Mouse (Mus musculus): ENCODE results near the gene Neurl4.
"Not testable (repeated sequence)": the region's sequence is repeated elsewhere in the genome, so short reads cannot be mapped to it uniquely, and the experiment has no call there.

Neurl4 gene

DNA sequence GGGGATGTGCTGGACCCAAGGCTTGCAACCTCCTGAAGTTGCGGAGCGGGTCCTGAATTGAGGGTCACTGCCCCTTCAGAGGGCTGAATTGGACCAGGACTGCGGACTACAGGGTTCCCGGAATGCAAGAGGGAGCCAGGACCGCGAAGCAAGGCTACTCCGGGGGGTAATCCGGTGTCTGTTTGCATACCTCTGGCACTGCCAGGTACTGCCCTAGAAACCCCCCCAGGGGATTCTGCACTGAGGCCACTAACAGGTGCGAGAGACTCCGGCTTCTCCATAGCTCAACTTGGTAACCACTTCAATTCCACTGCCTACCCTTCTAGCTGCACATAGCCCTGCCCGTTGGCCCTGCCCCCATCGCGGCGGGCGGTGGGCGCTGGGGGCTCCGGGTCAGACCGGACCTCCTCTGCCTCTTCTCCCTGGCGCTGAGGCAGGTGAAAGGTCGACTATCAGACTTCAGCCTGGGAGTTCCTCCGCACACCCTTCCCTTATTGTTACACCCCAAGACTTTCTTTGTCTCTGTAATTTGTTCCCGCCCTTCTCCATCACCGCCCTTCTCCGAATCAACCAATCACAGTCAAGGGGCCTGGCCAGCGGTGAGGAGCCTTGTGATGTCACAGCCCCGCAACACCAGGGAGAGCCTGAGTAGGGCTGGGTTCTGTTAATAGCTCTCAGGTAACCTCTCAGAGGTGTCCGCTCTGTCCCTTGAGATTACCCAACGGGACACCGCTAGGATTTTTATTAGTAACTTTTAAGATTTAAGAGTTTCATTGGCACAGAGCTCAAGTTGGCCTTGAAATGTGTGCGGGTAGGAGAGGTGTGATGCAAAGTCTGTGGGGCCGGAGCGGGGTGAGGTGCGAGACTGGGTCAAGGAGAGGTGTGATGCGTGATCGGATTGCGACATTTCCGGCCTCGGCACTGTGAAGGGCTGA, at the start of gene Neurl4, which contains the start of gene 2810408A11Rik:
Neurl4 (plus strand) TSS at position 602 of the 935 bp plus-strand sequence.
2810408A11Rik (minus strand) TSS at position 517 of the 935 bp plus-strand sequence.
- DNase-seq (ENCODE audit: low spot score), result peak; percentile 76

DNA sequence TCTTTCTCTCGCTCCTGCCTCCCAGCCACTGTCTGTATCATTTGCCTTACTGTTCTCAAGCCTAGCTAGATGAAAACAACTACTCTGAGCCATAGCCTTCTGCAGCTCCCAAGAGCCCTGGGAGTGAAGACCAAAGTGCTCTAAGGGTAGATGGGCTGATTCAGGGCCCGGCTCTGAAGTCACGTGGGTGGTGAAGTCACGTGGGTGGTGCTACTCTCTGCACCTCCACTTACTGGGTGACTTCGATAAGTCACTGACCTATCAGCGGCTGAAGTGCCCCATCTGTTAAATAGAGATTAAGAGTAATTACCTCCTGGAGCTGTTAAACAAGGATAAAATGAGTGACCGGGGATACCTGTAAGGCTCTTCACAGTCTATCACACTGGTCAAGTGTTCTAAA, 46.9 kb upstream of the Neurl4 start:
- no peak for DNase-seq (ENCODE audit: low spot score)

DNA sequence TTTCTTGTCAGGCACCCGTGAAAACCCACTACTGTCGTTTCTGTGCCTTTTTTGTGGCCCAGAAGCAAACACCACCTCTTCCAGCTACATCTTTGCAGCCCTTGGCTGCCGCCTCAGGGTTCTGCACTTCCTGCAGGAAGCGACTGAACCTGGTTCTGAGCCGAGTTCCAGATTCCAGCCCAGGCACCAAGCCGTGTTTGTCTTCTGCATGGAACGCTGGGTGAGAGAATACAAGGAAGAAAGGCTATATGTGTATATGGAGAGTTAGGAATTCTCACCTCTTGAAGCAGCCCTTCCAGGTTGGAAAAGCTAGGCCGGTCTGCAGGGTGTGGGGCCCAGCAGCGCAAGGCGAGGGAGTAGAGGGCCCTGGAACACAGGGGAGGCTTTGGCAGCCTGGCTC, 46.2 kb upstream of the Neurl4 start:
- DNase-seq (ENCODE audit: low spot score), result no peak

GRCm38 (mm10) chr11:69855347-69855746, 45.5 kb upstream of the Neurl4 start:
- no peak for DNase-seq (ENCODE audit: low spot score)

- no peak for DNase-seq (ENCODE audit: low spot score)
These were observed 42.5 kb upstream of the Neurl4 start, which contains the start of gene Tnk1 for GRCm38 (mm10) chr11:69858113-69858998. Gene Tnk1, minus strand, starts transcription at chr11:69858730.

- DNase-seq (ENCODE audit: low spot score), result not testable (repeated sequence)
These were observed 37.1 kb upstream of the Neurl4 start for GRCm38 (mm10) chr11:69863729-69864128.

GRCm38 (mm10) chr11:69864138-69864860, 36.6 kb upstream of the Neurl4 start:
- DNase-seq (ENCODE audit: low spot score), result no peak

DNA sequence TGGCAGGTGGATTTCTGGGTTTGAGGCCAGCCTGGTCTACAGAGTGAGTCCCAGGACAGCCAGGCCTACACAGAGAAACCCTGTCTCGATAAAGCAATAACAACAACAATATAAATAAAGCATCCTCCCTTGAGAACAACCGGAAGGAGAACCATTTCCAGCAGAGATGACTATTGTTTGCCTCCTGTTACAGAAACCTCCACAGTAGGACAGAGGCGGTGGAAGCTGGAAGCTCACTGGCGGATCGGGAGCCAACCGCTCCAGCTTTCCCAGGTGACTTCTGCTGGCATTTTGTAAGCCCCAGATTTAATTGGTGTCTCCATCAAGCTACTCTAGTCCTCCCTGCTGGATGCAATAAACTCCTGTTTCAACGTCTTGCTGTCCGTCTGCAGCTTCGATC, 35.3 kb upstream of the Neurl4 start:
- no peak for DNase-seq (ENCODE audit: low spot score)

DNA sequence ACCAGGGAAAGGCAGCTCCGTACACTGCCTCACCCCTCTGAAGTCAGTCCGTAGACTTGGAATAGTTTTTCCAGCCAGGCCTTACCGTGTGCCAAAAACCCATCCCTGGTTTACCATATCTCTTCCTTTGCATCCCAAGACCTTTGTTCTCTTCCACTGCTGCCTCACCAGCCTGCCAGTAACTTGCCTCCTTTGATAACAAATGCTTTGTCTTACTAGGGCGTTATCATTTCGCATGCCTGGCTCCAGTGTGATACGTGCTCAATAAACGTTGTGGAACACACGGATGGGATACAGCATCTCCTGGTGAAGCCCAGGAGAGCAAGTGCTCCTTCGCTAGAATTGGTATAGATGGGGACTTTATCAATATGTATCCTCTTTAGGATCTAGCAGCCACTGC, 33.5 kb upstream of the Neurl4 start:
- DNase-seq (ENCODE audit: low spot score), result no peak

- no peak for DNase-seq (ENCODE audit: low spot score)
These were observed 30.4 kb upstream of the Neurl4 start for GRCm38 (mm10) chr11:69870289-69871069.

DNA sequence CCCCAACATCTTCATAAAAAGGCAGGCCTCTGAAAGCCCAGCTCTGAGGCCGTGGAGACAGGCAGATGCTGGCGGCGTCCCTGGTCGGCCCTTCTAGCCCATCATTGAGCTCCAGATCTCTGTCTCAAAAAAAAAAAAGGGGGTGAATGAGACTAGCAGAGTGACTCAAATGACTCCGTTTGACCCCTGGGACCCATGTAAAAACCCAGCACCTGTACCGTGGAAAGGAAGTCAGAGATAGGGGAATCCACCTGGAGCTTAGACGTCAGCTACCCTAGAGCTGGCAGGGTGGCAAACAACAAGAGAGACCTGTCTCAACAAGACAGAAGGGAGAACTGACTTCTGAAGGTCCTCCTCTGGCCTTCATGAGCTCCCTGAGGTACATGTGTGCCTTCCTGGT, 29.1 kb upstream of the Neurl4 start:
- DNase-seq (ENCODE audit: low spot score), result no peak

GRCm38 (mm10) chr11:69872451-69872850, 28.4 kb upstream of the Neurl4 start:
- DNase-seq (ENCODE audit: low spot score), result no peak

DNA sequence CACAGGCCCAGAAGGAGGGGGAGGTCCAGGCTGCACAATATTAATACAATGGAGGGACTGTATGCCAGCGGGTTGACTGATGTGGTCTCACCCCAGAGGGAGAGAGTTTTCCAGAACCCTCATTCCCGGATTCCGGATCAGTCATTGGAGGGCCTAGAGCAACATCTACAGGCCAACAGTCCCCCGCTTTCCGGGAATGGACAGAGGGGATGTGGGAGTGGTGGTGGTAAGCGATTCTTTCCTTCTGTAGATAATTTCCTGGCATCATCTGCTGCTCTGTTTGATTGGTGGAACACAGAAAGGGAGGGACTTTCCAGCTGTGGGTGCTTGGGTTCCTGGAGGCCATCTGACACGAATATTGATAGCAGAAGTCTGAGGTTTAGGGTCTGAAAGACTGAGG, 24.7 kb upstream of the Neurl4 start:
- no peak for DNase-seq (ENCODE audit: low spot score)

DNA sequence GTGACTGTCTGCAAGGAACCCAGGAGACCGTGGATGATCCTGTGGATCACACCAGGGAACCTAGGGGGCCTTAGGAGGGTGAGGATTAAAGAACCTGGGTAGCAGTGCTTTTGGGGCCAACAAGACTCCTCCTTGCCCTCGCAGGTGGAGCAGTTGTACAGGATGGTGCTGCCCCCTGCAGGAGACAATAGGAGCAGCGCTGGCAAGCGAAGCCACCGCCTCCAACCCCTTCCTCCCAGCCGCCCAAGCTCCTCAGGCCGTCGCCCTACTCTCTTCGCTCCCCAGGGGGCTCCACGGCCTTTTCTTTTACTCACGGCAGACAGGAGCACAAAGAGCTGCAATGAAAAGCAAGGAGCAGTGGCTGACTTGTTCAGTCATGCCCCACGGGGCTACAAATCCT, 24.0 kb upstream of the Neurl4 start:
- peak; percentile 87 for DNase-seq (ENCODE audit: low spot score)

DNA sequence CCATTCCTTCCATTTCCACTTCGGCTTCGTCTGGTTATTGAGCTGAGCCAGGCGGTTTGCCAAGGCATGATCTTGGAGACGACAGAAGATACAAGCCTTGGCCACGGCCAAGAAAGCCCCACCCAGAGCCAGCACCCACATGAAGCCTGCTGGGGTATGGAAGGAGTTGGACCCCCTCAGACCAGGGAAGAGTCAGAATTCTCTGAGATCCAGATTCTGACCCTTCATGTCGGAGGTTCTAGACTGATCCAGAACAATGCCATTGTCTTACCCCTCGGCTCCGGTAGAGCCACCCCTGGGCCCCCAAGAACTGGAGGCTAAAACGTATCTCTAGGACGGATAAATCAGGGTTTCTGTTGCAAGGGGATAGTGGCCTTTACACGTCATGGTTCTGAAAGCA, 23.0 kb upstream of the Neurl4 start, which contains the start of gene Tmem95:
Tmem95 (minus strand) TSS at position 141 of the 400 bp plus-strand sequence.
- no peak for DNase-seq (ENCODE audit: low spot score)

GRCm38 (mm10) chr11:69878399-69878798, 22.5 kb upstream of the Neurl4 start:
- DNase-seq (ENCODE audit: low spot score), result peak; percentile 30

GRCm38 (mm10) chr11:69878952-69879351, 21.9 kb upstream of the Neurl4 start:
- no peak for DNase-seq (ENCODE audit: low spot score)

DNA sequence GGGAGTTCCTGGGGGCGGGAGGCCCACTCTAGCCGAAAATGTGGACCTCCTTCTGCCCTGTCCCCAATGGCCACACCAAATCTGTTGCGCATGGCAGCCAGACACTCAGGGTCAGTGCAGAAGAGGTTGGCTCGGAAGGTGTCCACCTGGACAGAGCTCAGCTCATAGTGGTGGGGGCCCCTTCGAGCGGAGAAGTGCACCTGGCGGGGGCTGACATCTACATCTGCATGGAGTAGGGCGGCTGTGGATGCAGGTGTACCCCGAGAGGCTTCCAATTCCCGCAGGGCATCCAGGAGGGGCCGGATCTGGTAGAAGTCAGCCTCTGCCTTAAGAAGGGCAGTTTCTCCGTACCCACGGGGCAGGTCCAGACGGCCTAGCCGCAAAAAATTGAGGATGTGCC, 21.2 kb upstream of the Neurl4 start:
- no peak for DNase-seq (ENCODE audit: low spot score)

- peak; percentile 62 for DNase-seq (ENCODE audit: low spot score)
These were observed 20.4 kb upstream of the Neurl4 start for GRCm38 (mm10) chr11:69880506-69880852.

DNA sequence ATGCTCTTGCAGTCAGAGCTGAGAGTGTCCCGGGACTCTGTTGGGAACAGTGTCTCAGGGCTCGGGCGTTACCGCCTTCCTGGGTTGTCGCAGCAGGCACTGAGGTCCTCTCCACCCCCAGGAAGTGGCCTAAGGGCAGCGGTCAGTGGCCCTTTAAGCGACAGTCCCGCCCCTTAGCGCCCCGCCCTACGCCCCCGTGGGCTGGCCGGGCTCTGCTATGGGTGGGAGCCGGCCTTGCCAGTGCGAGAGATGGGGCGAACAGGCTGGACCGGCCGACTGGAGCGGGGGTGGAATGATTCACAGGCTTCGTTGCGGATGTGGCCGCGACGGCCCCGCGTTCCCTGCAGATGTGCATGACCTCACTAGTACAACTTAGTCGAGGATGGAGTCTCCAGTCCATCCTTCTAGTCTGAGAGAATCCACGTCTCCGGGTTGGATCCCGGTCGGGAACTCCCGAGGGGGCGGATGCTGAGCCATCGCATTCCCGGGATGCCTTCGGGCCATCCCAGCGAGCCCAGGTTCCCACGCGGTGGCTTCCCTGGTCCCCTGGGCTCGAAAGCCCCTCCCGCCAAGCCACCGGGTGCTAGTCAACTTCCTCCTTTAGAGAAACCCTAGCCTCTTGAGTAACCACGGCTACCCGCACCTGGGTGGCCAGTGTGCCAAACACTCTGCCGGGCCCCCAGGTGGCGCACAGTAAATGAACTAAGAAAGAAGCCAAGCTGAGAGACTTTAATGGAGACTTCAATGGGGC, 19.8 kb upstream of the Neurl4 start, which contains the start of gene Kctd11:
Kctd11 (minus strand) TSS at position 554 of the 751 bp plus-strand sequence.
- peak; percentile 86 for DNase-seq (ENCODE audit: low spot score)

All from urinary bladder, postnatal 25 days (tissue).